Mouse (Mus musculus): ENCODE measurements around the gene Ston1.
A peak's percentile ranks its signal among the peaks of the same experiment; 100 is the strongest.

The Ston1 gene

DNA sequence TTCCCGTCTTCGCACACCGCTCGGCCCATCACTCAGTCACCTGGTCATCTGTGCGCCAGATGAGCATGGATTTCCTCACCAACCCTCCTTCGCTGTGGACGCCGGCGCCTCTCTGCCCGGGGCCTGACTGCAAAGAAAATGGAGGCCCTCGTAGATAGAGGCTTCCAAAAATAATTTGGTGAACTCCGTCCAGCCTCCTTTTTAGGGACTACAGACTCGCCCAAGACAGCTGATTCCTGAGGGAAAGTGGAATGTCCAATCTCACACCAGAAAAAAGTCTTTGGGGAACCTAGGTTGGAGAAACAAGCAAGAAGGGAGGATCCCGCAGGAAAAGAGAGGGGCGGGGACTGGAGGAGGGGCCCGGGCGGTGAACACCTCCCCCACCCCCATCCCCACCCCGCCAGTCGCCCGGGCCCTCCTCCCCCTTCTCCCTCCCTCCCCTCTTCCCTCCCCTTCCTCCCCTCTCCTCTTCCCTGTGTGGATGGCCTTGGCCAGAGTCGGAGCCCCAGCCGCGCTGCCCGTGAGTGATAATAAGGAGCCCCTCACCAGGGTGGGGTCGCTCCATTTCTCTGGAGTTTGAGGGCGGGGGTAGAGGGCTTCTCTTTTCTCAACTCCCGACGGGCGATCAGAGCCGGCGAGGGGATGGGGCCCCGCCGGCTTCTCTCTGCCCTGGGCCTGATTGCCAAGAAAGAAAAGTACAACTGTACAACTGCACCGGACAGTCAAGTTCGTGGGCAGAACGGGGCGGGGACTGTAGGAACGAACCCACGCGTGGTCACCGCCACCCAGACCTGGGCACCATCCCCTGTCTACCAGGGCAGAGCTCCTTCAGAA, at the start of gene Ston1:
TSS of gene Ston1 (plus strand) at position 463 of the 834 bp plus-strand sequence.
- DNase-seq (ENCODE audit: low spot score in 2 of 2), result peak in 1 of 2 experiments; percentile 80

- no peak for DNase-seq (ENCODE audit: low spot score in 2 of 2)
Observed at GRCm38 (mm10) chr17:88549411-88550191, 47.9 kb upstream of the Ston1 start.

GRCm38 (mm10) chr17:88550351-88550750, 47.1 kb upstream of the Ston1 start:
- DNase-seq (ENCODE audit: low spot score in 2 of 2), result no peak

GRCm38 (mm10) chr17:88550981-88551940, 46.2 kb upstream of the Ston1 start:
- no peak for DNase-seq (ENCODE audit: low spot score in 2 of 2)

DNA sequence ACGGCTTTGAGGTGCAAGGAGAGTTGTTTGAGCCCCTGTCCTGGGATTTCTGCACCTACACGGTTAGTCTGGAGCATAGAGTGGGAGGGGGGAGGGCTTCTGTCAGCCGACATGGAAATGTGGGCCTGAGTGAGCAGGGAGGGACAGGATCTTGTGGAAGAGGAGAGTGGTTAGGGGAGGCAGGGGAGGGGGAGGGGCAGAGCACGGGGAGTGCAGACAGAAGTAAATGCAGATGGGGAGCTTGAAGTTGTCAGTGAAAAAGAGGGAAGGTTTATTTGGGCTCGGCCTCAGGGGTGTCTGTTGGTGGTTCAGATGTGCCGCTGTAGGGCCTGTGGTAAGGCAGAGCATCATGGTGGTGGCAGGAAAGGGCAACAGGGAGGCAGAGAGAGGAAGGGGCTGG, 44.9 kb upstream of the Ston1 start:
- no peak for DNase-seq (ENCODE audit: low spot score in 2 of 2)

DNA sequence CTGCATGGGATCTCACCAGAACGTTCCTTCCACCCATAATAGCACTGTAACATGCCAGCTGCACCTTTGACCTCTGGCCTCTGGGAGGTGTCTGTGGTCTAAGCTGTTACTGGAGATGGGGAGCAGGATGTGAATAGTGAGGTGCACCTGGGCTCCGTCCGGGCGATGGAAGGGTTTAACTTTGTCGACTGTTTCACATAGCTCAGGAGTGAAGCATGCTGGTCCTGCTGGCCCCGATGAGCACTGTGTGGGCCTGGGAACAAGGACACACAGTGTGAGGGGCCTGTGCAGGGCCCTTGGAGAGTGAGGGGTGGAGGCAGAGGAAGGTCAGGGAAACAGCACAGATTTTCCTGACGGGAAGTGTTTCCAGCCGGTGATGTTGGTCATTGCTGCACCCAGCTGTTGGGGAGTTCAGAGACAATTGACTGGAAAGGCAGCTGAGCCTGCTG, 44.5 kb upstream of the Ston1 start:
- DNase-seq (ENCODE audit: low spot score in 2 of 2), result no peak

- no peak for DNase-seq (ENCODE audit: low spot score in 2 of 2)
Observed at GRCm38 (mm10) chr17:88553473-88554087, 43.9 kb upstream of the Ston1 start.

DNA sequence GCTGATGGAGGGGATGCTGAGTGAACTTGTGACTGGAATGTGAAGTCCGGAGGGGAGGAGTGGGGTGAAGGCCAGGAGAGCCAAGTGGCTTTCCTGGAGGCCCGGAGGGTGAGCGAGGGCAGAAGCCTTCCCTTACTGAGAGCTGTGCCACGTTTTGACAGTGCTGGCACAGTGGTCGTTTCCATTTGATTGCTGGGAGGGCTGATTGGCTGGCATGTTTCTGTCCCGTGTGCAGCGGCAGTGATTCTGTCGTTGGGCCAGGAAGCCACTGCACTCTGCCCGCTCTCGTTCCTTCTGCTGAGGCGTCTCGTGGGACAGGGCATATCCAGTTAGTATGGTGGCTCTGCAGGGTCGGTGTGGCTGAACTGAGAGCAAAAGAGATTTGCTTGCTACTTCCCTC, 41.3 kb upstream of the Ston1 start:
- no peak for DNase-seq (ENCODE audit: low spot score in 2 of 2)

GRCm38 (mm10) chr17:88556688-88557087, 40.8 kb upstream of the Ston1 start:
- no peak for DNase-seq (ENCODE audit: low spot score in 2 of 2)

- DNase-seq (ENCODE audit: low spot score in 2 of 2), result no peak
Observed at GRCm38 (mm10) chr17:88558168-88558842, 39.2 kb upstream of the Ston1 start.

DNA sequence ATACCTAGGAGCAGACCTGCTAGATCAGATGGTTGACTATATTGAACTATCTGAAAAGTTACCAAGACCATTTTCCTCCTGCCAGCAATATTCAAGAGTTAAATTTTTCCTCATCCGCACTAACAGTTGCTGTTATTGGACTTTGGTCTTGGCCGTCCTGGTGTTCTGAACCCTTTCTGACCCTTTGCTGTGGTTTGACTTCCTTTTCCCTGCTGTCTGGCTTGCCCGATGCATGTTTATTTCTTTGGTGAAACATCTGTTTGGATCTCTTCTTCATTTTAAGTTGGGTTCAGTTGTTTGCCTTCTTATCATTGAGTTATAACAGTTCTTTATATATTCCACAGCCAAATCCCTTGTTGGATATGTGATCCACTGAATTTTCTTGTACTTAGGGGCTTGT, 33.9 kb upstream of the Ston1 start:
- no peak for DNase-seq (ENCODE audit: low spot score in 2 of 2)

GRCm38 (mm10) chr17:88569807-88570540, 27.5 kb upstream of the Ston1 start:
- DNase-seq (ENCODE audit: low spot score in 2 of 2), result no peak

DNA sequence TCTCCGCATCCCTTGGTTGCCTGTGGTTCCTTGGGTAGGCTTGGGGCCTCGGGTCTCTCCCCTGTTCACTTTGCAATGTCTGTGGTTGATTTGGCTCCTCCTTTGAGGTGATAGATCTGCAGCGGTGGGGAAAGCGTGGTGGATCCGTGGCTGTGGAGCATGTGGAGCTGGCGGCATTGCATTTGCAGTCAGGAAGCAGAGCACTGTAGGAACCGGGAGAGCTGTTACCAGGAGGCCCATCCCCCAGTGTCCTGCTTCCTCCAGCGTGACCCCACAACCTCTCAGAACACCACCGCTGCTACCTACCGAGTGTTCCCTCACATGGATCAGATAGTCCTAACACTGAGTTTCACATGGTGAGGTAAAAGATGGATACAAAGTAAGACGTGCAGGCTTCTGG, 26.7 kb upstream of the Ston1 start:
- peak in 1 of 2 experiments; percentile 54 for DNase-seq (ENCODE audit: low spot score in 2 of 2)

DNA sequence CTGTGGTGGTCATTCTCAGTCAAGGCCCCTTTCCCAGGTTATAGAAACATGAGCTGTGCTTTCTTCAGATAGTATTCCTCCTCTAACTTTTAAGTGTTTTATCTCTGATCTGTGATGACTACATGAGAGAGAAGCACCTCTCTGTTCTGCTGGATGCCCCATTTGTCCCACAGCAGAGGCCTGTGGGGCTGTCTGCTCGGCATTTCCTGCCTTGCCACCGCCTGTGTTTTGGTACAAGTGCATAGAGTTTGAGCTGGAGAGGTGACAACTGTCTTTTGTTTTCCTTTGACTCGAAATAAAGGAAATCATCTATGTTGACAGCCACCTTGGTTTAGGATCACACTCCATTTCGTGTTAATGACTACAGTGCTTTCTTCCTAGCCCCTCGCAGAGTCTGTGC, 22.7 kb upstream of the Ston1 start:
- no peak for DNase-seq (ENCODE audit: low spot score in 2 of 2)

DNA sequence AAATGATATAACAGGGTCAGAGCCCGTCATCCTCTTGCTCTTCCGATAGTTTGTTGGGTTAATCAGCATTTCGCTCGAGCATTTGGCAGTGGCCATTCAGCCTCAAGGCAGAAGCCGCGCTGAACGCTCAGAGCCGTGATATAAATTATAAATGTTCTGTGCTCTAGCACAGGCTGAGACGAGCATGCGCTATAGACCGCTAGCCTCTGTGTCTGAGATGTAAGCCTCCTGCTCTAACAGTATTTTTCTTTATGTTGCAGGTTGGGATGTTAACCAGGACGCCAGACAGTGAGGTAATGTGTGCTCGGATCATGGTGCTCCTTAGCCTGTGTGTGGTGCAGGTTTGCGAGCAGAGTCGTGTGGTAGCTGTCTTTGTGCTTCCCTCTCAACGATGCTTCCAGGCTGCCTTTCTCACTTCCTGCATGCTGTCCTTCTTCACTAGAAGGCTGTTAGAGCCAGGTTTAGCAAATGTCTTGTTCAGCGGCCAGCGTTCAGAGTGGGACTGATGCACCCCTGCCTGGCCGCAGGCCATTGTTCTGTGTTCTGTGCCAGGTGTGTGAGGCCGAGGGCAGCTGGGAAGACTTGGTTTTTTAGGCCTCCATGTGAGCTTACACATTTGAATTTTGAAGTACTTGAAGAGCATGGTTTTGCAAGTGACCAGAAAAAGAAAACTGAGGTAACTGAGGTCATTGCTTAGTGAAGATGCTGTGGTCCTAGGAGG, 18.8 kb upstream of the Ston1 start:
- no peak for DNase-seq (ENCODE audit: low spot score in 2 of 2)

GRCm38 (mm10) chr17:88580556-88580955, 16.9 kb upstream of the Ston1 start:
- DNase-seq (ENCODE audit: low spot score in 2 of 2), result no peak

- no peak for DNase-seq (ENCODE audit: low spot score in 2 of 2)
Observed at GRCm38 (mm10) chr17:88581511-88582021, 15.9 kb upstream of the Ston1 start.

DNA sequence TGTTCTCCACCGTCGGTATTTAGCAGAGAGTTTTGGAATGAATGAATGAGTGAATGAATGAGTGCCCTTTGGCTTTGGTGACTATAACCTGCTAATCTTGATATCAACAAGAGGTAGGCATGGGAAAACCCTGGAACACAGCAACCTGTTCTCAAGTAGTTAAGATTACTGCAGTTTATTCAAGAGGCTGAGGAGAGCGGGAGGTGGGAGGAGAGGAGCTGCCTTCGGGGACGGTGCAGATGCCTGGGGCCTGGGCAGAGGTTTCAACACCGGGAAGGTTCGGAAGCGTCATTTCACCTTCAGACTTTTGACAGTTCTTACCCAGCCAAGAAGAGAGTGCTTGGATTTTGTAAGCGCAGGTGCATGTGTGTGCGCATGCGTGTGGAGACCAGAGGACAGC, 14.5 kb upstream of the Ston1 start:
- no peak for DNase-seq (ENCODE audit: low spot score in 2 of 2)

DNA sequence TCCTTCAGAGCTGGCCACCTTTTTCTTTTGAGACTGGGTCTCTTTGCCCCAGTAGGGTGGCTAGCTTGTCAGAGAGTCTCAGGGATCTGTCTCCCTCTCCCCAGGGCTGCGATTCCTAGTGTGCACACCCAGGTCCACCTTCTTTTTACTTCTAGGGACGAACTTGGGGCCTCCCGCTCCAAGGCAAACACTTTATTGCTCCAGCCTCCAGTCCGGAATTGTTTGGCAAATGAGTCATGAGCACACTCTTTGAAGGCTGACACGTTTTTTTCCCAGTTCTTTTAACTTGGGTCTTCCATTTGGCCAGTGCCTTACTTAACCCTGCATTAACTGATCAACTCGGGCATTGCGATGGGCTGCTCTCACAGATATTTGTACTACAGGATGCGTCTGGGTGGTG, 14.1 kb upstream of the Ston1 start:
- DNase-seq (ENCODE audit: low spot score in 2 of 2), result no peak

Measured in spleen, postnatal 4 days (tissue).